Mouse (Mus musculus) layer of hippocampus, adult 9-11 months (tissue): ENCODE data around the gene Dock1.
A peak's percentile ranks its signal among the peaks of the same experiment; 100 is the strongest.

Source experiments
- DNase-seq: peaks from one replicate; pipeline ENCODE4 v3.0.0; 2022

Gene Dock1

GRCm38 (mm10) chr7:135076904-135077303 lies 406.4 kb downstream of the Dock1 start:
- DNase-seq = no peak

GRCm38 (mm10) chr7:135077340-135077739 lies 406.9 kb downstream of the Dock1 start:
- DNase-seq = no peak

DNA sequence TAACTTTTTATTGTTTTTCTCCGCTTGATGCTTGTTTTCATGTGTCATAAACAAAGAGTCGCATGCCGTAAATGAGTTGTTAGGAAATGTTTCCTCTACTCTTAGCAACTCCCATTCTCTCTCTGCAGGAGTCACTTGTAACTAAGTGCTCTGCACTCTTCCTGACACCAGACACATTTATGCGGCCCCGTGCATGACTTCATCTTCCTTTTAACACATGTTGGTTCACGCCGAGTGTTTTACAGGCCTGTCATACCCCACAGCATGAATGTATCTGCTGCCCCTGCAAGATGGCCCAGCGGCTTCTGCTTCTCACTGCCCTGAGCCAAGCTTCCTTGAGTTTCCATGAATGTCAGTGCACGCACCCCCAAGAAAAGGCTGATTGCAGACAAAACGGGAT lies 407.4 kb downstream of the Dock1 start:
- no peak for DNase-seq

- no peak for DNase-seq
Observed at GRCm38 (mm10) chr7:135083421-135083820, 413.0 kb downstream of the Dock1 start.

DNA sequence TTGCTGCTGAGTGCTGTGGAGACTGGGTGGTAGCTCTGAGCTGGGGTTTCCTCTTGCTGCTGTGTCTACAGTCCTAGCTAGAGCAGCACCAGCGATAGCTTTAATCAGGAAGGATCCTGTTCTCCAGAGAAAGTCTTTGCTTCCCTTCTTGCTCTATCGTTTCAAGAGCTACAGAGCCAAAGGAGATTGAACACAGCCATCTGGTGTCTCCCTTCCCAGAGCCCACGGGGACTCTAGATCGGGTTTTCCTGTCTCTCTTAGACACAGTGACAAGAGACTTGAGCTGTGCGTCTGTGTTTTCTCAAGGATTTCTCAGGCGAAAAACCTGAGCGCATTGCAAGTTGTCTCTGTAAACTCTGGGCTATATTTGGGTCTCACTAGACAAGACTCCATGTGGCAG lies 413.6 kb downstream of the Dock1 start:
- DNase-seq = peak; percentile 10

GRCm38 (mm10) chr7:135086556-135086955 lies 416.1 kb downstream of the Dock1 start:
- DNase-seq = no peak

DNA sequence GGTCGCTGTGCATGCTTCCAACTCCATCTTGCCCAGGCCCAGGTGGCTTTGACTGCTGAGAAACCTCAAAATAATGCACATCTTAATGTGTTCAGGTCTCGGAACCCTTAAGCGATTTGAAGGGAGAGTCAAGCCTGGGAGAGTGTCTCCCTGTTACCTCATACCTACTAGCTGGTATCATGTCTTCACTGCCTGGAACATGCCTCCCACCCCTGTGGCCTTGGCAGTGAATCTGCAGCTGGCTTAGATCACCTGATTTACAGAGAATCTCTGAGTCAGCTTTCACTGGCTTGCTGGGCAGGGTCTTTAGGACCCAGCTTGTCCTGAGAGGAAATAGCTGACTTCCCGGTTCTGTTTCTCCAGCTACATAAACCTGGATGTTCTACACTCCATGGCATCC lies 419.2 kb downstream of the Dock1 start:
- DNase-seq = no peak

DNA sequence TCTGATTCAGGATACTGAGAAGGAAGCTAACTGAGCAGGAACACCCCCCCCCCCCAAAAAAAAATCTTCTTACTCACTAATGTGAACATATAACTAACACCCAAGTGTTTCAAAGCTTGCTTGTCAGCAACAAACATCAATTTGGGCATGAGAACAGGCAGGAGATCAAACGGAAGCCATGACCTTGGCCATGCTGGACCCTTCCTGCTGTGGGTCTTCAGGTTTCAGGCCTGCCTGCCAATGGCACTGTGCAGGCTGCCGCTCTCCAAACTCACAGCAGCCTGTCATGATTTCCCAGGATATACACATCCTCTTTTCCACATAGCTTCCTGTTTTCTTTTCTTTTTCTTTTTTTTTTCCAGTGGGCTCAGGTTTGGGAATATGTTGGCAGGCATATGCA lies 423.4 kb downstream of the Dock1 start:
- DNase-seq = no peak

DNA sequence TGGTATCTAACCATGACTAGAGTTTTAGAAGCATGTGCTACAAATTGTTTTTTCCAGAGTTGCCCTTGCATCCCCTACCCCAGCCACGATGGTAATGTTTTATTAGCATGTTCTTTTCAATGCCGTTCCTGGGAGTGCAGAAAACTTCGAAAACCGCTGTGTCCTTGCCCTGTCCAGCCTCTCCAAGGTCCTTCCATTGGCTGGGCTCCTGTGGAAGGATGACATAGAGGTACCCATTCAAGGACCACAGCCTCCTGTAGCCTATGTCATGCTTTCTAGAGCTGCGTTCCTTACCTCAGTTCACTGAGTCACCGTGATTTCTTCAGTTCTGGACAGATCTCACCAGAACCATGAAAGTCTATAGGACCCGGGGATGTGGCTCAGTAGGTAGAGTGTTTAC lies 431.5 kb downstream of the Dock1 start:
- DNase-seq = no peak

DNA sequence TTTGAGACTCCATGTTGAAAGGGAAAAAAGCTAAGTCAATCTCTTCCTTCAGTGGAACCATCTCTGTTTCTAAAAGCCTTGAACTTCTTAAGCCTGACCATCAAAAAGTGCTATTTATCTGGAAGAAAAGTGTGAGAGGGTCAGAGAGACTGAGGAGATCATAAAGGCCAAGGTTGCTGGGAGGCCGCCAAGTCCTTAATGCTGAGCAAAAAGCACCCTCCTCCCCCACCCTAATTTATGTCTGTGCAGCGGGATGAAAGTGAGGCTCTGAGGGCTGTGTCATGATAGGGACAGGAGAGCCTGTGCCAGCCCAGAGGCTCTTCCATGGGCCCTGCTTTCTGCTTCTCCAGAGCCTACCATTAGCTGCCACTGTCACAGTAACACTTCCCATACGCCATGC lies 436.1 kb downstream of the Dock1 start:
- no peak for DNase-seq

DNA sequence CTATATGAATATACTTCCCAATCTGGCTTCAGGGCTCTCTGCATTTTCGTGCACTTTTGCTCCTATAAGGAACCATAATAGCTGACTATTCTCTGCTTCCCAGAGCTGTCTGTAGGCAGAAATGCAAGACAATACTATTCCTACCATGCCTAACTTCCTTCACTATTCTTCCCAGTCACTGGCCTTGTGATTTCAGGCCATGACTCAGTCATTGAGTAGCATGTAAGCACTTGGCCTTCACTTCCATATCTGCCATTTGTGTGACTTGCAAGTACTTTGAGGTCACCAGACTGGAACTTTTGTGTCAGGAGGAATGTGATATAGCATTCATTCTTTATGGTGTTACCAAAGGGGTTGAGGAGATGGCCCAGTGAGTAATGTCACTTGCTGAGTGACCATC lies 439.9 kb downstream of the Dock1 start:
- DNase-seq = no peak

DNA sequence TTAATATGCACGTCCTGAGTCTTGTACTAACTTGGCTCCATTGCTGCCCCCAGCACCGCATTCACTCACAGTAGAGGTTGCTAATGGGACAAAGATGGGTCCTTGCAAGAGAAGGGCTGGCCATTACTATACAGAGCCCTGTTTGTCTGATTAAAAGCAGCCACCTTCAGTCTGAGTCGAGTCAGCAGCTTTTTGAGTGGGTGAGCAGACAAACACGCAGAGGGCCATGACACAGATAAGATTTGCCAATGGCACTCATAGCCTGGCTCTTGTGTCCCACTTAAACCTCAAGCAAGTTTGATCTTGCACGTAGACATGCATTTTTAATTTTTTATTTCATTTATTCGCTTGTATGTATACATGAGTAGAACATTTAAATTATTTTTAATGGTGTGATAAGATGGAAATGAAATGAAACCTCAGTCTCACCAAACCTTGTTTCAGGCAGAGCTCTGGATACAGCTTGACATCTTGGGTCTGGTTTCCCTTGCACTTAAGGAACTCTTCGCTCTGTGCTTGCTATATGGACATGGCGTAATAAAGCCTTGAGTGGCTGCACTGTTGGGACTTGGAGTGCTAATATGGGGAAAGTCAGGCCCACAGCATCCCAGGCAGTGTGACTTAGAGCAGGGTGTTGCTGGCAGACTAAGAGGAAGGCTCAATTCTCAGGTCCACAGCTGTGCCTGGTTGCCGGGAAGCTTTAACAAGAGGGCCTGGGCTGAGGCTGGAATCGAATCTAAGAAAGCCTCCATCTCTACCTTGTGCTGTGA lies 455.0 kb downstream of the Dock1 start:
- DNase-seq = no peak

DNA sequence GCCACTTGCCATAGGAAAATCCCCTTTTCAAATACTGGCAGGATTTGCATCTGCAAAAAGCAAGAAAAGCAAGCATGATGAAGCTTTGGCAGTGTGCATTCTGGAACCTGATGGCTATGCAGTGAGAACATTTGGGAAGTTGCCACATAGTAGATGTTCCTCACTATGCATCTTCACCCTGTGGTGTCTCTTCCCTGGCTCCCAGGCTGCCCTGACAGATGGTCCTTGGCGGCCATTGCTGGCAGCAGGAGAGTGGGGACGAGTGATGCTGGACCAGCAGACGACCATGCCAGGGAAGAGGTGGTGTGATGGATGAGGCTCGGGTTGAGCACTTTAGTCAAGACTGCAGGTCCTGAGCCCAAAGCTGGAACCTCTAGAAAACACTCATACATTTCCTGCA lies 462.0 kb downstream of the Dock1 start:
- DNase-seq = no peak

DNA sequence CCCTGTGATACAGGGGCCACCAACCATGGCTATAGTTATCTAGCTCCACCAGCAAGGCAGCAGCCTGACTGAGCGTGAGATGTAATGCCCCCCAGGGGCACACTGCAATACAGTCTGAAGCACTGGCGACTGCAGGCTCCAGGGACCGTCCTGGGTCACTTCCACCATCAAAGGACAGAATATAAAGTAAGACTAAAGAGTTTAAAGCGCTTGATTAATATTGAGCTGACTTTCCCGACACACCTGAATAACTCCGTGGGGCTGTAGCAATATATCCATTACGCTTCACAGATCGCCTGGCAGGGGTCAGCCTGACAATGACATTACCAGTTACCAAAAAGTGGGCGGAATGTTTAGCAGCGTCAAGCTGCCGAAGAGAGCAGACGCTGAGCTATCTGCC lies 464.2 kb downstream of the Dock1 start:
- no peak for DNase-seq

DNA sequence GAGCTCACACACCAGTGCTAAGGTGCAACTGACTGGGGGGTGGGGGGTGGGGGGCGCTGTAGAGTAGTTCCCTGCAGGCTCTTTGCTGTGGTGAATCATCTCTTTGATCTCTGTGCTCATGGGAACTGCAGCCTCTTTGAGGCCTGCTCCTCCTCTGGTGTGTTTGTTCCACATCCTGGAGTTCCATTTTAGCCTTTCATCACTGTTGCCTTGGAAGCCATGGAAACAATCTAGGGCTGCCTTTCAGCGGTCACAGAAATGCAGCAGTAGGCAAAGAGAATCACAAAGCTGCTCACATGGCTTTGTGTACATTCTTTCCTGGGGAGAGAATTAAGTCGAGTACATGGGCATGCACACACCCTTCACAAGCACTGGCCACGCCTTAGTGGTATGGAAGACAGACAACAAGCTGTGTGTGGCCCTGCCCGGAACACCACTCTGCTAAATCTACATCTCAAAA lies 468.7 kb downstream of the Dock1 start:
- DNase-seq = peak; percentile 8

DNA sequence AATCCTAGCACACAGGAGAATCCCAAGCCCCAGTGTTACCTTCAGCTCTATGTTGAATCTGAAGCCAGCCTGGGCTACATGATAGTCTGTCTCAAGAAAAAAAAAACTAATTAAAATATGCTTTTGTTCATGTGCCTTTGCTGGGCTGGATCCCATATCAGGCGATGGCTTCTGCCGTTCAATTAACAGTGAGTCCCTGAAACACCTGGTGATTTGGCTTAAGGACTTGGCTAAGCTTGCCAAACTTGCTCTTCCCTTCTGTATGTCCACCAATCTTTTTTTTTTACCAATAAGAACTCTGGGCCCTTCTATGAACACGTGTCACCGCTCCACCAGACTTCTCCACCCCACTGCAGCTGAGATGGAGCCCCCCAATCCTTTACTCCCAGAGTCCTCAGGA lies 474.3 kb downstream of the Dock1 start:
- no peak for DNase-seq

DNA sequence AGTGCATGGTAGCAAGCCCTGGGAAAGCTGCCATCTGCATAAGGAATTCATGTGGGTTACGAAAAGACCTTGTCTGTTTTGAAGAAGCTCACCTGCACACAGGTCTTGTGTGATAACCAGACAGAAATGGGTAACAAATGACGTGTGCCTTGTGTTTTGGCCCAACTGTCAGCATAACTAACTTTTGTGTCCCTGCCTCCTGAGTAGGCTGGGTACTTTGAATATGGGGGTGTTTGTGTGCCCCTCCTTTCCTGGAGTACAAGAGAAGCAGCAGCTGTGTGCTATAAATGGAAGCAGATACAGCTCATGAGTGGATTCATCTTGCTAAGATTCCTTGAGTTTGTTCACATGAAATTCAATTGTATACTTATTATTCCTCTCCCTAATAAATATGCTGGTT lies 480.5 kb downstream of the Dock1 start:
- DNase-seq = peak; percentile 30

DNA sequence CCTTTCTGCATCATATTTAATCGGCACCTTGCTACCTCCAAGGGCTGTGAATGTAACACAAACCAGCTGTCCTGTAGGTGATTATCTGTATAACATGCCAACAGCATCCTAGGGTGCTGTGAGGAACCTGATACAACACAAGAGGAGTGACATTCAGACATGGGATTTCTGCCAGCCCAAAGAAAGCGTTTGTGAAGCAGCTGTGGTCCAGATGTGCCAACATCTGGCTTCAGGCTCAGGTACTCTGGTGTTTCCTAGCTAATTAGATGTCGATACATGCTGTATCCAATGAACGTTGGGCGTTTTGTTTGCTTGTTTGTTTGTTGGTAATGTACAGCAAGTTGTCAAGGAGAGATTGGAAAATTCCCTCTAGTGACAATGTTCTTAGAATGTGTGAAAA lies 487.1 kb downstream of the Dock1 start:
- DNase-seq = no peak

- DNase-seq = no peak
Observed at GRCm38 (mm10) chr7:135158381-135158780, 487.9 kb downstream of the Dock1 start.

DNA sequence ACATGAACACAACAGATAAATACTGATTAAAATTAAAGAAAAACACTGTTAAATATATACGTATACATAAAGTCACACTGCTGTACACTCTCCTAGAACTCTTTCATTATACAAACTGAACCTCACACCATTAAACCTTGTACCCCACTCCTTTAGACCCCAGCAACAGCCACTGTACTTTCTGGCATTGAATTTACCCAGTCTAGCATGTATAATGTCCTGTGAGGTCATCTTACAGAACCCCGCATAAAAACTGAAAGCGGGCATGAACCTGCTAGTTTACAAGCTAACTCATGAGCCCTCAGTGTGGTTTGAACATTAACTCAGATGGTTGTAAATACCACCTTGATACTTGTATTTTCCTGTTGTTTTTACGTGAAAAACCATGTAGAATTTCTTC lies 489.2 kb downstream of the Dock1 start:
- DNase-seq = no peak

DNA sequence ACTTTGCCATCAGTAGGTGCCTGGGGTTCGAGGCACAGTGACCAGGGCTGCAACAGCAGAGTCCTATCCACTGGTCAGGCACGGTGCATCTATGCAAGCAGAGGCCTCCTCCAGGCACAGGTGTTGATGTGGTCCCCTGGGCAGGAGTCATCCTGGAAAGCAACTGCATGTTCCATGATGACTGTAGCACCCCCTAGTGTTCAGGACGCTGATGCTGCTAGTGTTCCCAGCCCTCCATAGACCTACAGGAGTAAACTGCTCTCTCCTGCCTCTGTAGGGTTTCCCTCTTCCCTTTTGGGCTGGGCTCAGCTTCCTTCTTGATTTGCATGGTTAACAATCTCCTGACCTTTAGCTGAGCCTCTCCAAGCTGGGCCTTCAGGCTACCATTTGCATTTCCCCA lies 494.7 kb downstream of the Dock1 start:
- peak; percentile 25 for DNase-seq

DNA sequence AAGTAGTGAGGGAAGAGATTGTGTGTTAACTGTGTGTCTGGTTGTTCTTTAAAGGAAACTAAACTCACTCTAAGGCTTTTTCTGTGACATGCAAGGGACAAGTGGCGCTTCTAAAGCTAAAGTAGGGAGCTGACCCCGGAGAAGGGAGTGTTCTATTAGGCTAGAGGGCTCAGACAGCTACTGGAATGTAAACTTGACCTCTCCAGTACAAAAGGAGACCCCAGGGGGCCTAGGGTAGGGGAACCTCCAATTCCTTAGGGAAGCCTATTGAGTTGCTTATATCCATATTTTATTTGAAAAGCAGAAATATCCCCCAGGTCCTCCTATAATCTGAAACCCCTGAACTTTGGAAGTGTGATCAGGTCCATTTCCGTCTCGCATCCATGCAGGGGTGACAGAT lies 499.5 kb downstream of the Dock1 start:
- DNase-seq = no peak

- DNase-seq = no peak
Observed at GRCm38 (mm10) chr7:135172219-135172618, 501.8 kb downstream of the Dock1 start.

DNA sequence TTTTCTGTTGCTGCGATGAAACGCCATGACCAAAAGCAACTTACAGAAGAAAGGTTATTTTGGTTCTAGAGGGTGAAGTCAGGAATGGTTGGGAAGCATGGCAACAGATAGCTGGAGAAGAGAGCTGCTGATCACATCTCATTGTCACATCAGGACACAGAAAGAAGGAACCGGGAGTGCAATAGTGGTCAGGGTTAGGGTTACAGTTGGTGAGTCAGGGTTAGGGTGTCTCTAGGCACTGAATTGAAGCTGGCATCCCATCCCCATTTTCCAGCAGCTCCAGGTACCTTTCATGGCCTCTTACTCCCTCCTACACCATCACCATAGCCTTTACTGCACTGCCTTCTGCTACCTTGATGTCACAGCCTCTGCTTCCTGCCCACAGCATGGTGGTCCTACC lies 523.7 kb downstream of the Dock1 start:
- no peak for DNase-seq

- DNase-seq = no peak
Observed at GRCm38 (mm10) chr7:135195631-135196030, 525.2 kb downstream of the Dock1 start.
